Mouse (Mus musculus) forebrain, embryonic 10.5 days (tissue): ENCODE measurements around the gene Fh1. TPM values are rescaled to one million over a fixed set of nuclear protein-coding genes. Genes with fewer than 3 reads are reported as not detected.

Experiments
- DNase-seq: peaks from one replicate; pipeline ENCODE4 v3.0.0-alpha.2; 2017; ENCODE audit warnings: low spot score; ENCODE audit errors: extremely low spot score
- H3K27ac ChIP-seq: fragments of 300-500 bp; sonication (generic); 2 replicates; pipeline ENCODE4 v1.5.1; 2016; ENCODE audit warnings: mild to moderate bottlenecking
- H3K27me3 ChIP-seq: fragments of 300-500 bp; sonication (generic); 2 replicates; pipeline ENCODE4 v1.6.1; 2016; ENCODE audit warnings: mild to moderate bottlenecking; ENCODE audit not compliant: poor library complexity, severe bottlenecking
- H3K36me3 ChIP-seq: fragments of 300-500 bp; sonication (generic); replicated peaks from 2 replicates; pipeline ENCODE4 v1.6.1; 2016; ENCODE audit warnings: mild to moderate bottlenecking, moderate library complexity
- H3K4me1 ChIP-seq: fragments of 300-500 bp; sonication (generic); 2 replicates; pipeline ENCODE4 v1.6.1; 2016
- H3K4me3 ChIP-seq: fragments of 300-500 bp; sonication (generic); 2 replicates; pipeline ENCODE4 v1.5.1; 2016; ENCODE audit warnings: mild to moderate bottlenecking, moderate library complexity
- H3K9me3 ChIP-seq: fragments of 300-500 bp; sonication (generic); 2 replicates; pipeline ENCODE4 v1.6.1; 2016; ENCODE audit warnings: mild to moderate bottlenecking, moderate library complexity
- WGBS: fragments of 180-500 bp; shearing (Covaris S2); methylation state at CpG from one replicate; pipeline ENCODE4 v1.1.7; 2016; 5-methylcytosine and 5-hydroxymethylcytosine counted together
- polyA plus RNA-seq: library from polyadenylated mRNA; unstranded; fragments of >200 nt; fragmentation: Nextera tagmentation; extraction: Ambion mirVana; gene quantifications from 2 replicates; pipeline ENCODE4 v1.2.1, GENCODE M21; 2016

The Fh1 gene
- polyA plus RNA-seq, 1 experiment from 2014 or later = 122 TPM

DNA sequence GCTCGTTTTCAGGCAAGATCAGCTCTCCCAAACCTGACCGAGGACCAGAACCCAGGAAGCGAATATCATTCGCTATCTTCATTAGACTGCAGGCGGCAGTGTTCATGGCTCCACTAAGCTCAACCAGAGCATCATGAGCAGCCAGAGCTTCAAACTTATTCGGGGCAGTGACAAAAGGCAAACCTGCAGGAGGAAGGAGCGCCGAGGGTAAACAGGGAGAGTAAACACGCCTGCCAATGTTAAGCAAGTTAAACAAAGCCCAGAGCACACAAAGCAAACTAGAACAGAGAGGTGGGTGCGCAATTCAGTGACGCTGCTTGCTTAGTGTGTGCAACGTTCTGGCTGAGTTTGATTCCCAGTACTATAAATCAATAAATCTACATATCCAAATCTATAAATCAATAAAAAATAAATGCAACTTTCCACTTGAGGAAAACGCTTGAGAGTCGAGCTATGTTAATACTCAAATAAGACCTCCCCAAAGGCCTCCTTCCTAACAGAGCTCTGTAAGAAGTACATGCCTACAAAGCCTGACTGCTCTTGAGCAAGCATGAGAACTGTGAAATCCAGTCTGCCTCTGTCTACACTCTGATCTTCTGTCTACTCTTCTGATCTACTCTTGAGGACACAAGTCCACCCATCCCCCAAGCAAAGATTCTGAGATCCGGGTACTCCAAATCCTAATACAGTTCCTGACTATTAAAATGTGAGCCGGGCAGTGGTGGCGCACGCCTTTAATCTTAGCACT lies 17.4 kb downstream of the Fh1 start:
- Histone ChIP-seq H3K9me3 (no peaks in the 10 kb centered on the region), H3K4me1 (no peaks in the 10 kb centered on the region), H3K27me3 (no peaks in the 10 kb centered on the region), H3K36me3 (peaks cover 99% of the 10 kb centered on the region), H3K27ac (no peak overlapping the region), H3K4me3 (no peak overlapping the region)
- no peak for DNase-seq
- 95% methylated on average over 18 of the region's 18 CpGs for WGBS

DNA sequence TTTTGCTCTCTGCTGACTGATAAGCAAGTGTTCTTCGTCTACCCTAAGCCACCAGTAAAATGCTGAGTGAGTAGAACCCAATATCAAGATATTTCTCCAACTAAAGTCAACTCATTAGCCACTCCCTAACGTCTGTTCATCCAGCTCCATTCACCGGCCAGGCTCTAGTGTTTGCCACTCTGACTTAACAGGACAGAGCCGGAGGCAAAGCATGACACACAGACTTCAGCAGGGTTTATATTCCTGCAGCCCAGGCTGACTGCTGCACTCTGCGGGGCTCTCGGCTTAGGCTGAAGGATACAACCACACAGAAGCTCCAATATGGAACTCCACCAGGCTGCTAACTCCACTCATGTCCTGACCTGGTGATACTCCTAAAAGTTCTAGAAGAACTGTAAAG lies 18.1 kb downstream of the Fh1 start:
- Histone ChIP-seq H3K27me3 (no peaks in the 10 kb centered on the region), H3K4me3 (no peak overlapping the region), H3K9me3 (no peaks in the 10 kb centered on the region), H3K36me3 (peaks cover 99% of the 10 kb centered on the region), H3K27ac (no peak overlapping the region), H3K4me1 (no peaks in the 10 kb centered on the region)
- DNase-seq = no peak
- WGBS = 95% methylated on average over 6 of the region's 6 CpGs

- 0 out of 2 replicates have a peak, but pooled peaks cover 2% of the 10 kb centered on the region for H3K4me1 ChIP-seq
- no peak for DNase-seq
- peaks cover 81% of the 10 kb centered on the region for H3K36me3 ChIP-seq
- 87% methylated on average over 6 of the region's 6 CpGs for WGBS
- no peaks in the 10 kb centered on the region for H3K27me3 ChIP-seq
- no peaks in the 10 kb centered on the region for H3K9me3 ChIP-seq
- no peak overlapping the region for H3K4me3 ChIP-seq
- no peak overlapping the region for H3K27ac ChIP-seq
These were observed 22.0 kb downstream of the Fh1 start for GRCm38 (mm10) chr1:175603390-175603789.

GRCm38 (mm10) chr1:175602231-175602630 lies 23.2 kb downstream of the Fh1 start:
- peaks cover 69% of the 10 kb centered on the region for H3K36me3 ChIP-seq
- H3K27ac ChIP-seq = no peak overlapping the region
- DNase-seq = no peak
- 92% methylated on average over 11 of the region's 11 CpGs for WGBS
- no peaks in the 10 kb centered on the region for H3K9me3 ChIP-seq
- H3K27me3 ChIP-seq = no peaks in the 10 kb centered on the region
- no peak overlapping the region for H3K4me3 ChIP-seq
- H3K4me1 ChIP-seq = 0 out of 2 replicates have a peak, but pooled peaks cover 4% of the 10 kb centered on the region

DNA sequence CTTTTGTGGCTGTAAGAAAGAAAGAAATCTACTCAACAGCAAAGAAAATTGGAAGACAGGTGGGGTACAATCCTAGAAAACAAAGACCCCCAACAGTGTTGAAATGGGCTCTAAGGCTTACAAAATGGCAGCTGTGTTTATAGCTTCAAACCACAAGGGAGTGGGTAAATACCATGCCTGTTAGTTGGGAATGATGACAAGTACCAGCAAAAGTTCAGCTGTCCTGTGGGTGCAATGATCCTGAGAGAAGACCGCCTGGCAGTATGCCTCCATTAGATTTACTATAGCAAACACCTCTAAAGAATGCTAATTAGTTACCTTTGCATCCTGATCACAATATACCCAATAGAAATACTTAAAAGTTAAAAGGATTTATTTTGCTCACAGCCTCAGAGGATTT lies 32.6 kb downstream of the Fh1 start:
- no peaks in the 10 kb centered on the region for H3K9me3 ChIP-seq
- H3K4me3 ChIP-seq = no peak overlapping the region
- no peak for DNase-seq
- H3K27me3 ChIP-seq = no peaks in the 10 kb centered on the region
- H3K27ac ChIP-seq = no peak overlapping the region
- H3K36me3 ChIP-seq = no peaks in the 10 kb centered on the region
- WGBS = 92% methylated on average over 1 of the region's 1 CpGs
- H3K4me1 ChIP-seq = no peaks in the 10 kb centered on the region

DNA sequence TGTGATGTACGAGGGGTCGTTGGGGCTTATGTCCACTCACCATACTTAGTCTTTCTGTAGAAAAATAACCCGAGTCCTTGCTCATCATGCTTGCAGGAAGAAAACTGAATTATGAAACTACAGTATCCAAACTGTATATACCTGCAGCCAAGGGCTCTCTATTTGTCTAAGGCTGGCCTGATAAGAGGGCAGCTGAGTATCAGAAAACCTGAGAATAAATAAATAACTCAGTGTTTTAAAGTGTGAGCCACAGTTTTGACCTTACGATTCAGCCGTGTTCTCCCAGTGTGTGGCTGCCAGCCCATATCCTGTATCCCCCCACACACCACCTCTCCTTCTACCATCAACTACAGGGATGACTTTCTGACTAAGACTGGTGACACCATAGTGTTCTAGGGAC lies 38.8 kb downstream of the Fh1 start:
- Histone ChIP-seq H3K36me3 (no peaks in the 10 kb centered on the region), H3K9me3 (no peaks in the 10 kb centered on the region), H3K27me3 (no peaks in the 10 kb centered on the region), H3K4me1 (no peaks in the 10 kb centered on the region), H3K4me3 (no peak overlapping the region), H3K27ac (no peak overlapping the region)
- 91% methylated on average over 5 of the region's 5 CpGs for WGBS
- no peak for DNase-seq

GRCm38 (mm10) chr1:175585267-175585666 lies 40.2 kb downstream of the Fh1 start:
- no peaks in the 10 kb centered on the region for H3K9me3 ChIP-seq
- WGBS = 87% methylated on average over 2 of the region's 2 CpGs
- no peak for DNase-seq
- no peaks in the 10 kb centered on the region for H3K36me3 ChIP-seq
- H3K27me3 ChIP-seq = no peaks in the 10 kb centered on the region
- H3K4me1 ChIP-seq = no peaks in the 10 kb centered on the region
- no peak overlapping the region for H3K4me3 ChIP-seq
- H3K27ac ChIP-seq = no peak overlapping the region

- Histone ChIP-seq H3K4me3 (no peak overlapping the region), H3K9me3 (no peaks in the 10 kb centered on the region), H3K27ac (no peak overlapping the region), H3K4me1 (no peaks in the 10 kb centered on the region), H3K27me3 (no peaks in the 10 kb centered on the region), H3K36me3 (no peaks in the 10 kb centered on the region)
- DNase-seq = no peak
- WGBS = 88% methylated on average over 4 of the region's 4 CpGs
These were observed 42.6 kb downstream of the Fh1 start for GRCm38 (mm10) chr1:175582799-175583198.

- Histone ChIP-seq H3K4me3 (no peak overlapping the region), H3K36me3 (no peaks in the 10 kb centered on the region), H3K27ac (no peak overlapping the region), H3K9me3 (no peaks in the 10 kb centered on the region), H3K27me3 (no peaks in the 10 kb centered on the region), H3K4me1 (no peaks in the 10 kb centered on the region)
- WGBS = 89% methylated on average over 7 of the region's 7 CpGs
- no peak for DNase-seq
These were observed 45.1 kb downstream of the Fh1 start for GRCm38 (mm10) chr1:175580346-175580745.

GRCm38 (mm10) chr1:175579598-175580235 lies 45.7 kb downstream of the Fh1 start:
- Histone ChIP-seq H3K4me1 (no peaks in the 10 kb centered on the region), H3K27ac (no peak overlapping the region), H3K27me3 (no peaks in the 10 kb centered on the region), H3K4me3 (no peak overlapping the region), H3K36me3 (no peaks in the 10 kb centered on the region), H3K9me3 (no peaks in the 10 kb centered on the region)
- WGBS = 88% methylated on average over 9 of the region's 9 CpGs
- no peak for DNase-seq

GRCm38 (mm10) chr1:175578425-175579096 lies 46.9 kb downstream of the Fh1 start:
- Histone ChIP-seq H3K27ac (no peak overlapping the region), H3K4me1 (no peaks in the 10 kb centered on the region), H3K4me3 (no peak overlapping the region), H3K9me3 (no peaks in the 10 kb centered on the region), H3K27me3 (no peaks in the 10 kb centered on the region), H3K36me3 (no peaks in the 10 kb centered on the region)
- 90% methylated on average over 2 of the region's 2 CpGs for WGBS
- DNase-seq = no peak

DNA sequence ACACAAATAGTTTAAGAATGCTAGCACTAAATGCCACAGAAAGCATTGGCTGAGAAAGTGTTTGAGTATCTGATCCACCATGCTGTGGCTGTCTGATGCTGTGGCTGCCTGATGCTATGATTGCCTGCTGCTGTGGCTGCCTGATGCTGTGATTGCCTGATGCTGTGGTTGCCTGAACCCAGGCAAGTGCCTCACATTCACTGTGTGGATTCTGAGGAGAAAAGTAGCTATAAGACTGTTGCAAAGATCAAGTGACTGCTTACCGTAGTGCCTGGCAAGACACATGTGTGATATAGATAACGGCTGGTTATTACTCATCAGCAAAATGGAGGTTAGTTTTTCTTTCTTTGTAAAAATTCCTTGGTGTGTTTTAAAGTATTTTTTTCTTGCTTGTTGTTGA lies 51.3 kb downstream of the Fh1 start:
- DNase-seq = no peak
- Histone ChIP-seq H3K27me3 (no peaks in the 10 kb centered on the region), H3K4me1 (no peaks in the 10 kb centered on the region), H3K9me3 (no peaks in the 10 kb centered on the region), H3K36me3 (no peaks in the 10 kb centered on the region), H3K27ac (no peak overlapping the region), H3K4me3 (no peak overlapping the region)
- WGBS = 85% methylated on average over 2 of the region's 2 CpGs

GRCm38 (mm10) chr1:175565579-175566103 lies 59.8 kb downstream of the Fh1 start:
- DNase-seq = no peak
- 78% methylated on average over 6 of the region's 6 CpGs for WGBS

More at GRCm38 (mm10) chr1:175565579-175566103, 59.8 kb downstream of the Fh1 start:
- no peaks in the 10 kb centered on the region for H3K9me3 ChIP-seq
- H3K4me3 ChIP-seq = no peak overlapping the region
- H3K27me3 ChIP-seq = no peaks in the 10 kb centered on the region
- no peaks in the 10 kb centered on the region for H3K4me1 ChIP-seq
- no peaks in the 10 kb centered on the region for H3K36me3 ChIP-seq
- H3K27ac ChIP-seq = no peak overlapping the region
